Mouse (Mus musculus): ENCODE measurements around the gene Gm45711. TPM values are rescaled to one million over a fixed set of nuclear protein-coding genes. Genes with fewer than 3 reads are reported as not detected.
"Not testable (repeated sequence)": the region's sequence is repeated elsewhere in the genome, so short reads cannot be mapped to it uniquely, and the experiment has no call there.

The Gm45711 gene
- polyA plus RNA-seq, 1 experiment = not detected

- Histone ChIP-seq H3K4me3 (ENCODE audit: insufficient read depth, low read depth, low read length) (no peak overlapping the region), H3K27ac (replicated peaks; ENCODE audit: low read depth, low read length) (no peak overlapping the region)
Observed at GRCm38 (mm10) chr8:104268937-104269440, 40.9 kb downstream of the Gm45711 start.

GRCm38 (mm10) chr8:104268368-104268767 lies 41.5 kb downstream of the Gm45711 start:
- Histone ChIP-seq H3K4me1 (ENCODE audit: control insufficient read depth, insufficient read depth, insufficient read length, low read length) (no peaks in the 10 kb centered on the region), H3K27ac (replicated peaks; ENCODE audit: low read depth, low read length) (no peak overlapping the region), H3K4me3 (ENCODE audit: insufficient read depth, low read depth, low read length) (no peak overlapping the region)

More at GRCm38 (mm10) chr8:104268937-104269440, 40.9 kb downstream of the Gm45711 start:
- no peaks in the 10 kb centered on the region for H3K4me1 ChIP-seq (ENCODE audit: control insufficient read depth, insufficient read depth, insufficient read length, low read length)

DNA sequence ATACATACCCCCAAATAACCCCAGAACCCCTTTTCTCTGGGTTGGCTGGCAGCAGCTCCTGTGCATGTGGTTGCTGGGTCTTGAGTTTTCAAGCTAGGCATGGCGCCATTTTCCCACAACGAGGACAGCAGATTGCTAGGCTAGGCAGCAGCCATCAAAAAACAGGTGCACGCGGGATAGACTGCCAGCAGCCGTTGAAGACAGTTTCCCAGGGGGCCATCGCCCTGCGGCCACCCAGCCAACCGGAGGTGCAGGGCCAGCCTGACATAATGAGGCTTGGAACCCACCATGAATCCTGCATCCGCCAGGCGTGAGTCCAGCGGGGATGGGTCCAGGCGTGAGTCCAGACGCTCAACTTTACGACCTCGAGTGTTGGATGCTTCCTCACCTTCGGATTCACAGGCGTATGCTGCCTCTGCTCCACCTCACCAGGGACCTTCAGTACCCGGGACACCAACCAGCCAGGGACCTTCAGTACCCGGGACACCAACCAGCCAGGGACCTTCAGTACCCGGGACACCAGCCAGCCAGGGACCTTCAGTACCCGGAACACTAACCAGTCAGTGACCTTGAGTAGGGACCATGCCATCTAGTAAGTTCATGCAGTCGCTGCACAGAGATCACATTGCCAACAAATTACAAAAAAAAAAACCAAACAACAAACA lies 45.5 kb downstream of the Gm45711 start:
- not testable (repeated sequence) for H3K4me3 ChIP-seq (ENCODE audit: insufficient read depth, low read depth, low read length); H3K27ac ChIP-seq (replicated peaks; ENCODE audit: low read depth, low read length); H3K4me1 ChIP-seq (ENCODE audit: control insufficient read depth, insufficient read depth, insufficient read length, low read length)

DNA sequence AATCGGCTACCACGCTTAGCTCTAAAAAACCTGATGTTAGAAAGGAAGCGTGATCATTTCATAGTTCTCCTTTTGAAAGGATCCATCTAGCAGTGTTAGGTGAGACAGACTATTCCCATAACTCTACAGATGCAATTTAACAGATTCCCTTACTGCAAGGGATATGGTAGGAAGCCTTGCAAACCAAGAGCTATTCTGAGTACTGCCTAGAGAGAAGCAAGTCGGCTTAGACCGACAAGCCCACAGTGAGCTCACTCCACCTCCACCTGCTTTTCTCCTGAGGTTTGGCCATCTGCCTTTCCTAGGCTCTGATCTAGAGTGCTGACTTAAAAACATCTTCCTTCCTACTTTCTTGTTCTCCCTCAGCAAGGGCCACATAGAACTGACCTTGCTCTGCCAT lies 48.1 kb downstream of the Gm45711 start:
- not testable (repeated sequence) for H3K4me3 ChIP-seq (ENCODE audit: insufficient read depth, low read depth, low read length); H3K4me1 ChIP-seq (ENCODE audit: control insufficient read depth, insufficient read depth, insufficient read length, low read length); H3K27ac ChIP-seq (replicated peaks; ENCODE audit: low read depth, low read length)

GRCm38 (mm10) chr8:104253016-104253415 lies 56.9 kb downstream of the Gm45711 start:
- Histone ChIP-seq H3K4me1 (ENCODE audit: control insufficient read depth, insufficient read depth, insufficient read length, low read length) (no peaks in the 10 kb centered on the region; the same call in 1 of the 2 replicates), H3K4me3 (ENCODE audit: insufficient read depth, low read depth, low read length) (no peak overlapping the region), H3K27ac (replicated peaks; ENCODE audit: low read depth, low read length) (no peak overlapping the region)

DNA sequence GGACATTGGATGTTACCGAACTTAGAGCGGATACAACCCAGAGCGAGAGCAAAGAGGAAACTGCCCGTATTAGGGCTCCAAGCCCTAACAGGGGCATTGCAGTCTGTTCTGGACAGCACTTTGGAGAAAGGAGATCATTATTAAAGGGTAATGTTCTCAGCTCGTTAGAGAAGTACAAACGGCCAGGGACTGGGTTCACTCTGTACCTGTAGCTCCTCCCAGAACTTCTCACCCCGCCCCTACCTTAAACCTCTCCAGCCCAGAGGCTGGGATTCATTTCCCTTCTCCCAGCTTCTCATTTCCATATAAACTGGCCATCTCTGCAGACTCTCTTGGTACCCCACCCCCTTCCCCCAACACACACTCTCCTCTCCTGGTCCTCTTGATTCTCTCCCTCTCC lies 58.4 kb downstream of the Gm45711 start:
- H3K27ac ChIP-seq (replicated peaks; ENCODE audit: low read depth, low read length) = no peak overlapping the region
- peak overlapping the region; percentile 92 for H3K4me3 ChIP-seq (ENCODE audit: insufficient read depth, low read depth, low read length)

GRCm38 (mm10) chr8:104250439-104251367 lies 59.2 kb downstream of the Gm45711 start, which contains the start of gene Cklf:
Gene Cklf, plus strand, starts transcription at chr8:104250861.
- Histone ChIP-seq H3K4me3 (ENCODE audit: insufficient read depth, low read depth, low read length) (peak within 1 kb of the TSS; percentile 92), H3K4me1 (ENCODE audit: control insufficient read depth, insufficient read depth, insufficient read length, low read length) (peaks cover 9% of the 10 kb centered on the region), H3K27ac (replicated peaks; ENCODE audit: low read depth, low read length) (peak within 1 kb of the TSS; percentile 18; the same call in 1 of the 2 replicates)

More for the DNA sequence above, 58.4 kb downstream of the Gm45711 start:
- peaks cover 9% of the 10 kb centered on the region for H3K4me1 ChIP-seq (ENCODE audit: control insufficient read depth, insufficient read depth, insufficient read length, low read length)

DNA sequence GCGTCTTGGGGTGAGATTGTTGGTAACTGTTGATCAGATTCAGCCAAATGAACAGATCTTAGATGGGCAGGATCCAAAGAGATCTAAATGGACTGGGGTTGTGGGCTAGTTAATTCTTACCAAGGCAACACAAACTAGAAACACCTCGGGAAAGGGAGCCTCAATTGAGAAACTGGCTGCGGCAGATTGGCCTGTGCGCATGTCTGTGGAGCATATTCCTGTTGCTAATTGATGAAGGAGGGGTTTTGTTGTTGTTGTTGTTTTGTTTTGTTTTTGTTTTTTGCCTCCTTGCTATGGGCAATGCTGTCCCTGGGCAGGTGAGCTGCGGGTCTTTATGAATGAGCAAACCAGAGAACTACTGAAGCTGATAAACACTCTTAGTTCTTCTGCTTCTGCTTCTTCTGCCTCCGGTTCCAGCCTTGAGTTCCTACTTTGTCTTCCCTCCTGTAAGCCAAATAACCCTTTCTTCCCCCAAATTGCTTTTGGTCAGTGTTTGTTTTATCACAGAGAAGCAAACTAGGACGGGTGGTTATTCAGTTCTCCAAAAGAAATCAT lies 60.4 kb downstream of the Gm45711 start:
- Histone ChIP-seq H3K27ac (replicated peaks; ENCODE audit: low read depth, low read length) (no peak overlapping the region), H3K4me3 (ENCODE audit: insufficient read depth, low read depth, low read length) (no peak overlapping the region), H3K4me1 (ENCODE audit: control insufficient read depth, insufficient read depth, insufficient read length, low read length) (peaks cover 9% of the 10 kb centered on the region)

DNA sequence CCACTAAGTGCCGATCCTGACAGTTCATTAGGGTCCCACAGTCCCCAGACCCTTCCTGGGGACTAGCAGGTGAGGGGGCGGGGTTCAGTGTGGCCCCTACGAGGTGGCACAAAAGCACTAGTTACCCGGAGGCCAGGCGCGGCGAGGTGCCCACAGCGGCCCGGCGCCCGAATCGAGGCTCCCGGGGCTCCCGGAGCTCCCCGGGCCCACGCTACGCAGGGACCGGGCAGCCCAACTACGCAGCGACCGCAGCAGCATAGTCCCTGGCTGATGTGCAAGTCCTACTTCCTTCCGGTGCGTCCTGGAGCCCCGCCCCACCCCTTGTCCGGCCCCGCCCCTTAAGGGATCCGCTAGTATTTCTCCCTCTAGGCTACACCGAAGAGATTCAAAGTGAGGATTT lies 61.6 kb downstream of the Gm45711 start, which contains the start of gene Tk2:
Gene Tk2, minus strand, starts transcription at position 283 of the 400 bp plus-strand sequence.
- Histone ChIP-seq H3K4me1 (ENCODE audit: control insufficient read depth, insufficient read depth, insufficient read length, low read length) (peaks cover 9% of the 10 kb centered on the region), H3K27ac (replicated peaks; ENCODE audit: low read depth, low read length) (peak within 1 kb of the TSS; percentile 86), H3K4me3 (ENCODE audit: insufficient read depth, low read depth, low read length) (peak within 1 kb of the TSS; percentile 89)

DNA sequence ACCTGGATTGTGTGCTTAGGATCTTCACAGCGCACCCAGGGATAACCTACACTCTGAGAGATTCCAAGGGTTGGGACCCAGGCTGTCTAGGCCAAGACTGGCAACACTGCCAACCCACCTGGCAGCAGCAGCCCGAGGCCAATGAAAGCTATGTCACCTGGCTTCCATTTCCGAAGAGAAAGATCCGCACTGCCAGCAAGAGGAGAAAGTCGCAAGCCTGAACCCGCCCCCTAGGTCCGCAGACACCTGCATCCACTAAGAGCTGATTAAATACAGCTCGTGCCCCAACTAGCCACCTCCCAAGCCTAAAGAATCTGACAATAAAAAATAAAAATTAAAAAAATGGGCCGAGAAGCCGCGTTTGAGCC lies 62.0 kb downstream of the Gm45711 start:
- peak overlapping the region; percentile 44 for H3K27ac ChIP-seq (replicated peaks; ENCODE audit: low read depth, low read length)
- peak overlapping the region; percentile 89 for H3K4me3 ChIP-seq (ENCODE audit: insufficient read depth, low read depth, low read length)
- peaks cover 9% of the 10 kb centered on the region for H3K4me1 ChIP-seq (ENCODE audit: control insufficient read depth, insufficient read depth, insufficient read length, low read length)

DNA sequence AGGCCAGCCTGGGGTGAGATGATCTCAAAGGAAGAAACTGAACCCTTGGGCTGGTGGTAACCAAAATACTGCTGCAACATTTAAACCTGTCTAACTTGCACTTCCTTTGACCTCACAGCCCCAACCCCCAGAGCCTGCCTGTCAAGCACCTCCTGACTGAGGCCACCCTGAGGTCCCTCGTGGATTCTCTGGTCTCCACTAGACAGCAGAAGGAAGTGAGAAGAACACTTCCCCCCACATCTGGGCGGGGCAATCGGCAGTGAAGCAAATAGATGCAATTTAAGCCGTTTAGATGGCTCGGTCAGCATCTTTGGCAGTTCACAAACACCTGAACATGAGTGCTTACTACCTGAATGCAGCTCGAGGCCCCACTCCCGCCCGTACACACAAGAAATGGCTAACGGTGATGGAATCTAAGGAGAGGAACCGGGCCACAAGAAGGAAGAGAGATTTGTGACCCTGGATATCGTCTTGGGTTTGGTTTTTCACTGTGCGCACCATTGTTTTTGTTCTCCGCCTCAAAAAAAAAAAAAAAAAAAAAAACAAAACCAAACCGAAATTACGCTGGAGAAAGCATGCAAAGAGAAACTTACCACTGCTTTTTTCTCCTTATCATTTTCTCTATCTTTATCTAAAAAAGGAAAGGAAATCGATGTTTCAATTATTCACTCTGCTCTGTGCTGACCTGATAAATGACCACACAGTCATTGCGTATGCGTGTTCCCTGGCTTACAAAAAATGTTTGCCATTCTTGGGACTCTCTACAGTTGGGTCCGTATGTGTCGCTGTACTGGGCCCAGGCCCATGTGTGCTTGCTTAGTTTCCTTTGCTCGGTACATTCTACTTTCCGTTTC lies 62.6 kb downstream of the Gm45711 start:
- H3K27ac ChIP-seq (replicated peaks; ENCODE audit: low read depth, low read length) = peak overlapping the region; percentile 34; the same call in 1 of the 2 replicates
- peaks cover 9% of the 10 kb centered on the region for H3K4me1 ChIP-seq (ENCODE audit: control insufficient read depth, insufficient read depth, insufficient read length, low read length)
- peak overlapping the region; percentile 89 for H3K4me3 ChIP-seq (ENCODE audit: insufficient read depth, low read depth, low read length)

DNA sequence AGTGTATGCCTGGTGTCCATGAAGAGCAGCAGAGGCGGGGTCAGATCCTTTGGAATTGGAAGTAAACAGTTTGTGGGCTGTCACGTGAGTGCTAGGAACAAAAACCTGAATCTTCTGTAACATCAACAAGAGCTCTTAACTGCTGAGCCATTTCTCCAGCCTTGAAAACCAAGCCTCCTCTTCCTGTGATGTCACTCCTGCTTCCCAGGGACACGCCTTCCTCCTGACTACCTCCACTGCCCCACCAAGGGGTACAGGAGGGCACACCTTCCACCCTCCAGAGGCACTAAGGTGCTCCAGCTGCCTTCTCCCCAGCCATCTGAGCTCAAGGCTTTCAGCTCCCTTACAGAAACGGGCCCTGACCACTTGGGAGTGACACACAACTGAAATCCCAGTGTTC lies 63.3 kb downstream of the Gm45711 start:
- Histone ChIP-seq H3K4me3 (ENCODE audit: insufficient read depth, low read depth, low read length) (no peak overlapping the region), H3K27ac (replicated peaks; ENCODE audit: low read depth, low read length) (0 out of 2 replicates have a peak overlapping the region, but pooled peaks have one; percentile 5)

GRCm38 (mm10) chr8:104242038-104242644 lies 67.7 kb downstream of the Gm45711 start:
- H3K4me1 ChIP-seq (ENCODE audit: control insufficient read depth, insufficient read depth, insufficient read length, low read length) = peaks cover 4% of the 10 kb centered on the region
- no peak overlapping the region for H3K27ac ChIP-seq (replicated peaks; ENCODE audit: low read depth, low read length)
- H3K4me3 ChIP-seq (ENCODE audit: insufficient read depth, low read depth, low read length) = no peak overlapping the region

More for the DNA sequence above, 63.3 kb downstream of the Gm45711 start:
- H3K4me1 ChIP-seq (ENCODE audit: control insufficient read depth, insufficient read depth, insufficient read length, low read length) = peaks cover 9% of the 10 kb centered on the region

GRCm38 (mm10) chr8:104239418-104239861 lies 70.4 kb downstream of the Gm45711 start:
- Histone ChIP-seq H3K4me1 (ENCODE audit: control insufficient read depth, insufficient read depth, insufficient read length, low read length) (no peaks in the 10 kb centered on the region), H3K4me3 (ENCODE audit: insufficient read depth, low read depth, low read length) (no peak overlapping the region), H3K27ac (replicated peaks; ENCODE audit: low read depth, low read length) (0 out of 2 replicates have a peak overlapping the region, but pooled peaks have one; percentile 16)

Data from brown adipose tissue, adult 24 weeks (tissue).